Mouse (Mus musculus): ENCODE data around the gene Mtor. TPM values are rescaled to one million over a fixed set of nuclear protein-coding genes. Genes with fewer than 3 reads are reported as not detected.

The Mtor gene
- polyA plus RNA-seq (2014; fragmentation: Illumina TruSeq; extraction: RNeasy Lipid Tissue Mini Kit (QIAGEN cat#74804); ENCODE audit: insufficient read depth, low read depth, low replicate concordance) = 5.0 TPM

DNA sequence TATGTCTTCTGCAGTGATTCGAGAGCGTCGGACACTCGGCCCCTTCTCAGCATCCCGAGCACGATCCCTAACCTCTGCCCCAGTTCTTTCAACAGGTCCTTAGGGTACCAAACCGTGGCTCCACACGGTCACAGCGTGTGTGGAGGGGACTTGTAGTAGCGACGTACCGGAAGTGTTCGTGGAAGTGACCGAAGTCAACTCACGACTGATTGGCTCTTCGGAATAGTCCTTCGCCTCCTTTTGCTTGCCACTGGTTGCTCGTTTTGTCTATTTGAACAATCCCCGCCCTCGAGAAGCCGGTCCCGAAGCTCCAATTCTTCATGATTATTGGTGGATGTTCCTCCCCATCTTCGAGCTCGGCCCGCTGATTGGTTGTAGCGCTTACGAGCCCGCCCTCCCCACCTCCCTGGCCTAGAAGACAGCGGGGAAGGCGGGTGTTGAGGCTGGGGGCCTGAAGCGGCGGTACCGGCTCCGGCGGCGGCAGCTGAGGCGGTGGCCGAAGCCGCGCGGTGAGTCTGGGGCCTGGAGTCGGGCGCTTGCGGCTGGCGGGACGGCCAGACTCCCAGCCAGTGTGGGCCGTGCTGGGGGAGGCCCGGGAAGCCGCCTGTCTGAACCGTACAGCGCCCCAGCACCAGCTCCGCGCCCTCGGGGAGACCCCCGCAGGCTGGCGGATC is at the start of gene Mtor:
Gene Mtor, plus strand, starts transcription at position 433 of the 674 bp plus-strand sequence.

GRCm38 (mm10) chr4:148444250-148444967 is 4.0 kb upstream of the Mtor start, which contains the start of gene Ubiad1:
Gene Ubiad1 (minus strand): TSS chr4:148444771.

DNA sequence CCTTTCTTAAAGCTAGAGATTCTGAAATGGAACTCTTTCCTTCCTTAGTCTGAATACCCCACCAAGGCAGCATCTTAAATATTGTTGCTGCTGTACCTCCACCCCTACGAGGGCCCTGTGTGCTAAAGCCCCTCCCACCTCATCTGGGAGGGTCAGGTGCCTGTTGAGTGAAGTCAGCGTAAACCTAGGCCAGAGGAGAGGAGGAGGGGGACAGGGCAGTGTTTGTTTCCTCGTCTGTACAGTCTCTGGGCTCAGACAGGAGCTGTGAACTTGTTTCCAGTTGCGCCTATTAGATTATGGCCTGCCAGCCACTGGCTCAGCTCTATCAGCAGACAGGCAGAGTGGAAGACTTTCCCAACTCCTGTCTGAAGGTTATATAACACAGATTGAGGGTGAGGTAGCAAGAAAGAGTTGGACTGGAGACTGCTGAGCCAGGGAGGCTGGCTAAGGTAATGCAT is 52.0 kb downstream of the Mtor start, which contains the start of gene Angptl7:
Gene Angptl7, minus strand, starts transcription at position 51 of the 458 bp plus-strand sequence.

DNA sequence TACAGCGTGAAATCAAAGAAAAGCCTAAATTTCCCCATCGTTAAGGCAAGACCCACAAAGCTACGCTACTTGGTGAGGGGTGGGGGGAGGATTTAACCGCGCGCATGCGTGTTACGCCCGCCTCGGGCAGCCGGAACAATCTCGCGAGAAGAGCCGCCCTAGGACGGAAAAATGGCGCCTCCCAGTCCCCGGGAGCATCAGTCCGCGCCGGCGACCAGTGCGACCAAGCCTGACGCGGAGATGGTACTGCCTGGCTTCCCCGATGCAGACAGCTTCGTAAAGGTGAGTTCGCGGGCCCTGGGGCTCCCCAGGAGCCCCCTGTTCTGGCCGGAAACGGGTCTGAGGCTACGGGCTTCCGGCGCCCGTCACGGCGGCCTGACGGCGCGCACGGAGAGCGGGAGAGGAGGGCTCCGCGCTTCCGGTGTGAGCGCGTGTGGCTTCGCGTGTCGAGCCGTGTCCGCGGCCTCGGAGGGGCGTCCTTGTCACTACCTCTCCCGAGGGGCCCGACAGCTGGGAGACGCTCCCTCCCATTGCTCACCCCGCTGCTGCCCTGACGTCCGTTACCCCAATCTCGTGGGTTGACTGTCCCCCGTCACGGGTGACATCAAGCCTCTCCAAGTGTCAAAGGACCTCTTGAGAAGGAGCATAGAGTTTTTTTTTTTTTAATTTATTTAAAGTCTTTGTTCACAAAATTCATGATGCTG is 110.0 kb downstream of the Mtor start, which contains the start of gene Exosc10:
Gene Exosc10, plus strand, starts transcription at position 133 of the 704 bp plus-strand sequence.

DNA sequence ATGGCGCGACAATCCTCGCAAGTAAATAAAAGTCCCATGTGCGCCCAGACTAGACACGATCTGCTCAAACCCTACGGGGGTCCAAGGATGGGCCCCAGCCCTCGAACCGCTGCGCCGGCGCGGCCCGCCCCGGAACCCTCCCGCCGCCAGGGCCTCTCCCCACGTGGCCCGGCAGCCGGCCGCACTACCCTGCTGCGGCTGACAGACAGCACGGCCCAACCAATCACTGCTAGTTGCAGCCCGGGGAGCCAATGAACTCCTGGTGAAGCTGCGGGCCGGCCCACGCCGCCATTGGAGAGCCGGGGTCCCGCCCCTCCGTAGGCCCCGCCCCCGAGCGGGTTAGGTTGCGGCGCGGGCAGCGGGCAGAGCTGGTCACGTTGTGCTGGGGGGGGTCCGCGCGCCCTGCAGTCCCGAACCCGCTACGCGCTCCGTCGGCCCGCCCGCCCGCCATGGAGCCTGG is 142.8 kb downstream of the Mtor start, which contains the start of gene Srm:
Gene Srm, plus strand, starts transcription at position 333 of the 460 bp plus-strand sequence.

GRCm38 (mm10) chr4:148602357-148603120 is 154.1 kb downstream of the Mtor start, which contains the start of gene Masp2:
Gene Masp2 (plus strand): TSS chr4:148602554.

Other genes with a start within 250 kb of the Mtor start
- gene Disp3, start 160.6 kb upstream of the Mtor start, polyA plus RNA-seq (2014; fragmentation: Illumina TruSeq; extraction: RNeasy Lipid Tissue Mini Kit (QIAGEN cat#74804); ENCODE audit: insufficient read depth, low read depth, low replicate concordance) = not detected
- 5.5 TPM for gene Ubiad1, start 3.8 kb upstream of the Mtor start, polyA plus RNA-seq (2014; fragmentation: Illumina TruSeq; extraction: RNeasy Lipid Tissue Mini Kit (QIAGEN cat#74804); ENCODE audit: insufficient read depth, low read depth, low replicate concordance)
- 2.0 TPM for gene Angptl7, start 51.8 kb downstream of the Mtor start, polyA plus RNA-seq (2014; fragmentation: Illumina TruSeq; extraction: RNeasy Lipid Tissue Mini Kit (QIAGEN cat#74804); ENCODE audit: insufficient read depth, low read depth, low replicate concordance)
- gene Exosc10, start 109.8 kb downstream of the Mtor start, polyA plus RNA-seq (2014; fragmentation: Illumina TruSeq; extraction: RNeasy Lipid Tissue Mini Kit (QIAGEN cat#74804); ENCODE audit: insufficient read depth, low read depth, low replicate concordance) = 21.3 TPM
- gene Srm, start 142.9 kb downstream of the Mtor start, polyA plus RNA-seq (2014; fragmentation: Illumina TruSeq; extraction: RNeasy Lipid Tissue Mini Kit (QIAGEN cat#74804); ENCODE audit: insufficient read depth, low read depth, low replicate concordance) = 18.8 TPM
- 0.27 TPM for gene Masp2, start 153.9 kb downstream of the Mtor start, polyA plus RNA-seq (2014; fragmentation: Illumina TruSeq; extraction: RNeasy Lipid Tissue Mini Kit (QIAGEN cat#74804); ENCODE audit: insufficient read depth, low read depth, low replicate concordance)
- gene Tardbp, start 178.4 kb downstream of the Mtor start, polyA plus RNA-seq (2014; fragmentation: Illumina TruSeq; extraction: RNeasy Lipid Tissue Mini Kit (QIAGEN cat#74804); ENCODE audit: insufficient read depth, low read depth, low replicate concordance) = 156 TPM
- not detected for gene Gm572, start 194.7 kb downstream of the Mtor start, polyA plus RNA-seq (2014; fragmentation: Illumina TruSeq; extraction: RNeasy Lipid Tissue Mini Kit (QIAGEN cat#74804); ENCODE audit: insufficient read depth, low read depth, low replicate concordance)

All from lung, adult 10 weeks (tissue).